Comparison of ENCODE assay signal across 8 mouse cellular contexts in genomic region chr2:91327968-91328728, GRCm38 (mm10).
DNase-seq lines count a peak whose midpoint lies in the region; ATAC-seq and TF ChIP-seq lines count a peak whose summit lies in the region.

No protein-coding gene starts in this region.

- H3K27me3 ChIP-seq in hindbrain, embryonic 15.5 days: no peaks in the 10 kb centered on the region
- H3K27me3 ChIP-seq in stomach, postnatal 0 days (ENCODE audit: control insufficient read depth, insufficient read depth, low read length): no peaks in the 10 kb centered on the region
- no peaks in the 10 kb centered on the region for H3K27me3 ChIP-seq in heart, embryonic 10.5 days (ENCODE audit: insufficient read depth, poor library complexity, severe bottlenecking)

- H3K4me2 ChIP-seq in hindbrain, embryonic 15.5 days: no peak overlapping the region; the same call in 1 of the 2 replicates
- H3K4me2 ChIP-seq in stomach, postnatal 0 days (replicated peaks; ENCODE audit: low read depth): no peak overlapping the region

- H3K9ac ChIP-seq in hindbrain, embryonic 15.5 days: no peak overlapping the region
- H3K9ac ChIP-seq in stomach, postnatal 0 days (ENCODE audit: low read length): no peak overlapping the region

- intact Hi-C loops in gastrocnemius, adult 2 months (cut with DNase I): no loop called here

- DNase-seq in gastrocnemius, adult 2 months: no peak
- no peak for DNase-seq in gastrocnemius, postnatal 4 days (ENCODE audit: low spot score in 2 of 2)
- peak; percentile 32 for DNase-seq in embryo, embryonic 10.5 days (ENCODE audit: low spot score)
- peak; percentile 56 to 62 for DNase-seq in layer of hippocampus, postnatal 36 days
- DNase-seq in stomach, postnatal 0 days (ENCODE audit: low spot score): no peak
- no peak for DNase-seq in urinary bladder, postnatal 4 days (ENCODE audit: low spot score in 2 of 2)
- DNase-seq in heart, embryonic 10.5 days (ENCODE audit: low spot score): no peak

- no peak for TF ChIP-seq CTCF in gastrocnemius, adult 2 months (IDR thresholded peaks at IDR 0.05)
- TF ChIP-seq CTCF in stomach, postnatal 0 days (IDR thresholded peaks at IDR 0.05; ENCODE audit: low read depth): peak; percentile 19; the same call in 1 of the 2 replicates

- TF ChIP-seq EP300 in stomach, postnatal 0 days (optimal IDR thresholded peaks at IDR 0.05): no peak

- no peak overlapping the region for H3K4me3 ChIP-seq in gastrocnemius, adult 2 months
- no peak overlapping the region for H3K4me3 ChIP-seq in hindbrain, embryonic 15.5 days
- H3K4me3 ChIP-seq in stomach, postnatal 0 days (ENCODE audit: low read depth, low read length): no peak overlapping the region
- no peak overlapping the region for H3K4me3 ChIP-seq in heart, embryonic 10.5 days

- ATAC-seq in hindbrain, embryonic 15.5 days (ENCODE audit: low FRiP score, low read depth): peak; percentile 85
- no peak for ATAC-seq in stomach, postnatal 0 days (ENCODE audit: low FRiP score, low TSS enrichment)

- H3K9me3 ChIP-seq in hindbrain, embryonic 15.5 days: no peaks in the 10 kb centered on the region
- no peaks in the 10 kb centered on the region for H3K9me3 ChIP-seq in stomach, postnatal 0 days (ENCODE audit: control insufficient read depth, low read length)
- H3K9me3 ChIP-seq in heart, embryonic 10.5 days: no peaks in the 10 kb centered on the region

- H3K4me1 ChIP-seq in hindbrain, embryonic 15.5 days (replicated peaks): peaks cover 53% of the 10 kb centered on the region
- peaks cover 9% of the 10 kb centered on the region; the same call in 1 of the 2 replicates for H3K4me1 ChIP-seq in stomach, postnatal 0 days (replicated peaks; ENCODE audit: control insufficient read depth, insufficient read depth)
- peaks cover 19% of the 10 kb centered on the region; the same call in 1 of the 2 replicates for H3K4me1 ChIP-seq in heart, embryonic 10.5 days

- H3K27ac ChIP-seq in gastrocnemius, adult 2 months: peak overlapping the region; percentile 53
- H3K27ac ChIP-seq in hindbrain, embryonic 15.5 days (replicated peaks): peak overlapping the region; percentile 61
- 0 out of 2 replicates have a peak overlapping the region, but pooled peaks have one; percentile 13 for H3K27ac ChIP-seq in stomach, postnatal 0 days (replicated peaks)
- H3K27ac ChIP-seq in heart, embryonic 10.5 days: no peak overlapping the region

- WGBS in hindbrain, embryonic 15.5 days: 21% methylated on average over 12 of the region's 12 CpGs
- WGBS in stomach, postnatal 0 days: 47% methylated on average over 12 of the region's 12 CpGs
- WGBS in heart, embryonic 10.5 days: 73% methylated on average over 12 of the region's 12 CpGs

- no peaks in the 10 kb centered on the region for H3K36me3 ChIP-seq in hindbrain, embryonic 15.5 days
- H3K36me3 ChIP-seq in stomach, postnatal 0 days (ENCODE audit: control insufficient read depth, insufficient read depth, low read length): no peaks in the 10 kb centered on the region
- no peaks in the 10 kb centered on the region for H3K36me3 ChIP-seq in heart, embryonic 10.5 days

Comparison
In these comparisons a context has a peak if more than half of its experiments do, and no peak if none do; other contexts are left out.
1. DNase-seq: peak in embryo, embryonic 10.5 days (single experiment) and layer of hippocampus, postnatal 36 days (2 of 2); none in gastrocnemius, adult 2 months (single experiment), gastrocnemius, postnatal 4 days (0 of 2), stomach, postnatal 0 days (single experiment), urinary bladder, postnatal 4 days (0 of 2) and heart, embryonic 10.5 days (single experiment).